Mouse (Mus musculus) adrenal gland, adult 18-20 months (tissue): ENCODE measurements around the gene Cadm2. TPM values are rescaled to one million over a fixed set of nuclear protein-coding genes. Genes with fewer than 3 reads are reported as not detected.

Source experiments
- DNase-seq, 2 experiments: peaks; one replicate each; pipeline ENCODE4 v3.0.0; 2021 to 2022; ENCODE audit warnings: low spot score in 2 of 2
- total RNA-seq, 2 experiments: library from RNA; stranded (reverse); gene quantifications; 1 replicate in 1 of 2; 2 replicates in 1 of 2; pipeline ENCODE4 v1.2.3; 2021

The Cadm2 gene
- total RNA-seq, 2 experiments from 2014 or later = 0.43 to 0.74 TPM

DNA sequence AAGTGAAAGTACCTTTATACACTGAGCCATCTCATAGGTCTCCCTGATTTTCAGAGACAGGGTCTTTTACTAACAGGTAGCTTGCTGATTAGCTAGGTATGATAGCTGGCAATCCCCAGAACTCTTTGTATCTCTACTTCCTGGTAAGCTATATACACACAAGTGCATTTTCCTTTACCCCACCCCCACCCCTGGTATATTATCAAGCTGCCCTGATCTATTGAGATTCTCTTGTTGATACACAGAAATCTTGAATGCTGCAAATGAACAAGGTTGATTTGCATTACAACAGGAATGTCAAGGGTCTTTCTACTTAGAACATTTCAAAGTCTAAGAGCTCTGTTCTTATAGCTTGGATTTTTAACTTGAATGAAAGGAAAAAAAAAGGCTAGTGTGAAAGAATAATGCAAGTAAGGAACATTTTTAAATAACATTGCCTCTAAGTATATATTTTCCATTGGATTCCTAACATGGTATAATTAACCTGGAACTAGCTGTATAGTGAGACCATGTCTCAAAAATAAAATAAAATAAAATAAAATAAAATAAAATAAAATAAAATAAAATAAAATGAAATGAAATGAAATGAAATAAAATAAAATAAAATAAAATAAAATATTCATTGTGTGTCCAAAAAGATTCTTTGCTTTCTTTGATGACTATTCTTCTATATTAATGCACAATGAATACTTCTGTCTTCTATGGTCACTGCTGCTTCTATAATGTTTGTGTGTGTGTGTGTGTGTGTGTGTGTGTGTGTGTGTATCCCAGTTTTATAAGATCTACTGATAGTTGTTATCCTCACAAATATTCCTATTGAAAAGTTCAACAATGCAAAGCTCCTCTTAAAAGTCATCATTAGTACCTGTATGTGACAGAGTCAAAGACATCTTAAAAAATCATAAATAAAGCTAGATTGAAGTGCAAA, 858.9 kb downstream of the Cadm2 start:
- DNase-seq = no peak

DNA sequence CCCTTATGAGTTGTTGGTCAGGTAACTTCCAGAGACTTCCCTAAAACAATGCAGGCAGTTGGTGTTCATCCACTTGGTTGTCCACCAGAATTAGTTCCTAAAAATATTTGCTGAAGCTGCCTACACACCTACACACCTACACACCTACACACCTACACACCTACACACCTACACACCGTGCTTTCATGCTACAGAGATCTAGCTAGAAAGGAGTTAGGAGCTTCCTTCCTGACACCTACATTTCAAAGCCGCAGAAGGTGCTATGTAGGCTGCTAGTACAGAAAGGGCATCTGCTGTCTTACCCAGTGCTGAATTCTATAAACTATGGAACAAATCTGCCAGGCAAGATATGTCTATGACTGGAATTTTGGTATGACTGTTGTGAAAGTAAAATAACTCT, 872.2 kb downstream of the Cadm2 start:
- no peak for DNase-seq

DNA sequence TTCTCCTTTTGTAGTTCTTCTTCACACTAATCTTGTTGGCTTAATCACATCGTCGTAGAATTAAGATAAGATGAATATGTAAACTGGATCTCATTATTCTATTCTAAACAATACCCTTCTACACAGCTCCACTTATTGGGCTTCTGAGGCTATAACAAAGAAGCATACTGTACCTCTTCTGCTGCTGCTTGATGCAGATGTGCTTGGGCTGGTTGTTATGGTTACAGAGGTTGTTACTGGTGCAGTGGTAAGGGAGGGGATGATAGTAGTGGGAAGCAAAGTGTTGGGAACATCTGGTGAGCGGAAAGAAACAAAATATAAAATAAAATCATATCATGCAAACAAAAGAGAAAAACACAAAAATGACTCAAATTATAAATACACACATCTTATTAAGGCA, 889.5 kb downstream of the Cadm2 start:
- DNase-seq = no peak

DNA sequence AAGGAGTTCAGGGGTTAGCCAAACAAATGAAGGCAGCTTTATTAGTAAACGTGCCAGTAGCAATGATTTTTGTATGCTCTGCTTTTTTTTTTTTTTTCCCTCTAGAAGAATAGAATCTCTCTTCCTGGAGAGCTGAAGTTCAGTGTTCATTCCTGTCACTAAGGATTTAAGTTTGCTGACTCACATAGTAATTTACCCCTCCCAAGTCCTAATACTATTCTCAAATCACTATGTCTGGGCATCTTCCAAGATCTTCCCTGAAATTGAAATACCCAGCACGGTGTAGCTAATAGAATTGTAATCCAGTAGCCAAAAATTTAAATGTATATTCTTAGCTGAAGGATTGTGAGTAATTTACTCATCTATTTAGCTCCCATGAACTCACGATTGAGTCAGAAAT, 914.2 kb downstream of the Cadm2 start:
- DNase-seq = no peak

DNA sequence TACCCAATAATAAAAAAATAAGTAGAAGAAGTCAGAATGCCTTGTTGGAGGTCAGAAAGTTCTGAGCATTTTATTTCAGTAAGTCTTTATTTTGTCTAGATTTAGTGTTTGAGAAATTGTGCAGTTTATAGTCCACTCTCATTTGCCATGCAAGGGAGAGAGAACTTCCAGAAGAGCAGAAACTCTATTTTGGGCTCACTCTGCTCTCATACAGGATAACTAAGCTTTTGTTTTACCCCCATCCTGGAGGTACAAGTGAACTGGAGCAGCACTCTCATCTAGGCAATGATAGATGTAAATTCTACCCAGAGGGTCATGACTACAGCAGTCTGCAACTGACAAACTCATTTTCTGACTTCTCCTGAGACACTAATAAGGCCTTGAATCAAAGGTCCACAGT, 925.9 kb downstream of the Cadm2 start:
- DNase-seq = no peak

DNA sequence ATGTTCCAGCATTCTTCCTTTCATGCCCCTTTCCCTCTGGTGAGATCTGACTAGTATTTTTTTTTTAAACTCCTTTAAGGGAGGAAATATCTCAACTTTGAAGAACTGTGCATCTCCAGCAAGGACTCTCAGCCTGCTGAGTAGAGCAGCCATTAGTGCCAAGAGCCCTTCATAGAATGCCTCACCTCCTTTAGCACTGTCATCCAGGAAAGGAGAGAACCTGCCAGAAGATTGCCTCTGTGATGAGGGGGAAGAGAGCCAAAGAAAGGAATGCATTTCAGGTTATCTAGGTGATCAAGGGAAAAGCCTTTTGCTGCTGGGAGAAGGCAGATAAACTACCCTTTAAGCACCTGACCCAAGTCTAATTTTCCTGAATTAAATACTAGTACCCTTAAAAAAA, 943.5 kb downstream of the Cadm2 start:
- DNase-seq = no peak

DNA sequence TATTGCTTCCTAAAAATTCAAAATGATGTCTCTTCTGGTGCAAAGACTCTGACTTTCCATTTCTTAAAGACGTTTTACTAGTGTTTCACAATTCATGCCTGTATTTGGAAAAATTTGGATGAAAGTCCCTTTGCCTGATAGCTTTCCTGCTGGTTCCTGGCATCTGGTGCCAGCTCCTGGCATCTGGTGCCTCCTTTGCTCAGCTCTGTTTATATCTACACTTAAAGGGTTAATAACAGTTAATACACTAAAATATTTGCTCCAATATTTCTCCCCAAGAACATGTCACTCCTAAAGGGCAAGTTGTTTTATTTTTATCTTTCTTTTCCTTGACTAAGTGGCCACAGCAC, 969.7 kb downstream of the Cadm2 start:
- no peak for DNase-seq

DNA sequence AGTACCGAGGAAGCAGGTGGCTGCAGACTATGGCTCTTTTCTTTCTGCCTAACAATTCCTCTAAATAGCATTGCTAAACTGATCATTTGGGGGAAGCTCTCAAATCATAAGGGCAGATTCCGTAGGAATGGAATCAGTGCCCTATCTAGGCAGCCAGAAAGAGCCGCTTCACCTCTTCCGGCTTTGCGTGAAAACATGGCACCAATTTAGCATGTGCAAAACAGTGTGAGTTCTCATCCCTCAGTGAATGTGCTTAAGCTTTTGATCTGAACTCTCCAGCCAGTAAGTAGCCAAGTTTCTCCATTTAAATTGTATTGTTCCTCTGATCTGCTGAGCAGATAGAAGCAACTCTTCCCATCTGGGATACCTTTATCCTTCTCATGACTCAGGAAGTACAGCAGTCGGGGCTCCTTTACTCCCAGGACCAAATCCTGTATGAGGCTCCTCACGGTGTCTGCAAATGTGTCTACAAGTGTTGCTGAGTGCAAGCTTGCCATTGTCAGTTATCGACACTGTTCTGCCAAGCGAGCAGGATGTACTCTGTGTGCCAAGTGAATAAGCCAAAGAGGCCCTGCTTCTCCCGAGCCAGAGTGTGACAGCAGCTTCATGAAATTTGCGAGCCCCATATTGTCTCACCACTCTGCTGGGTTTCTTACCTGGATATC, 970.2 kb downstream of the Cadm2 start:
- no peak for DNase-seq

DNA sequence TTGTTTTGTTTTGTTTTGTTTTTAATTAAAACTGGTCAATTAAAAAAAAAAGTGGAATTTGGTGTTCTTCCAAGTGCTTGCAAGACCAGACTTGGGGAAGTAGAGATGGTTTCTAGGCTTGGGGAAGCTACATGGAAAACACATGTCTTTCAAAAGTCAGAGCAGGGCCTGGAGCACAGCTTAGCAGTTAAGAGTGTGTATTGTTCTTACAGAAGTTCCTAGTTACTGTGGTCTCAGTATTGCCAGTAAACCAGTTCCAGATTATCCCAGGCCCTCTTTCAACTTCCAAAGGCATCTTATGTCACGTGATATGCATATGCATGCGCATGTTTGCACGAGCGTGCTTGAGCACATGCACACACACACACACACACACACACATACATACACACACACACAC, 972.9 kb downstream of the Cadm2 start:
- DNase-seq = no peak

DNA sequence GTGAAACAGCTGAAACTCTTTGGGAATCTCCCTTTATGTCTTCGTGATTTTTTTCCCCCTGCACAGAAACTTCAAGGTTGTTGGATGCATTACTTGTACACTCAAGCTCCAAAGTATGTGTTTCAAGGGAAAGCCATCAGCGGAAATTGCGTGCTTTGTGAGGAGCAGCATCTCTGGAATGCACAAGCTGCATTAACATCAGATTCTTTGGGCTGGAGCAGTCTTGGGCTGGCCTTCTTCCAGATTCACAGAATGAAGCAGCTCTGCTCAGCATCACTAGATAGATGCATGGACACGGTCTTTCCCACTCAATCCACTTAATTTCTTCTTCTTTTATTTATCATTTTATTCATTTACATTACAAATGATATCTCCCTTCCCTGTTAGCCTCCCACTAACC, 977.1 kb downstream of the Cadm2 start:
- DNase-seq = no peak

DNA sequence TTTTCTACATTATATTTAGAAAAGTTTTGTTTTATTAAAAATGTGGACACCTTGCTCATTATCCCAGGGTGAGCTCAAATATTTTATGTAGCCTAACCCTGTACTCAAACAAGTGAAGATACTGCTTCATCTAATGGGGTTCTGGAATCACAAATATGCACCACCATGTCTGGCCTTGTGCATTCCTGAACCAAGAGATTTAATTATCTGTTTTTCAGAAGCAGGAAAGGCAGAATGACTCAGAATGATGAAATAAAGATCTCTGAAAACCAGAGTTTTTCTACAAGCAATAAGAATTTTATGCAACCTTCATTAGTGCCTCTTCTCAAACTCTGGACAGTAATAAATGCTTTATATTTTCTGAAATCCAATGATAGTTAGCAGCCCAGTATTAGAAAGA, 993.2 kb downstream of the Cadm2 start:
- DNase-seq = no peak

DNA sequence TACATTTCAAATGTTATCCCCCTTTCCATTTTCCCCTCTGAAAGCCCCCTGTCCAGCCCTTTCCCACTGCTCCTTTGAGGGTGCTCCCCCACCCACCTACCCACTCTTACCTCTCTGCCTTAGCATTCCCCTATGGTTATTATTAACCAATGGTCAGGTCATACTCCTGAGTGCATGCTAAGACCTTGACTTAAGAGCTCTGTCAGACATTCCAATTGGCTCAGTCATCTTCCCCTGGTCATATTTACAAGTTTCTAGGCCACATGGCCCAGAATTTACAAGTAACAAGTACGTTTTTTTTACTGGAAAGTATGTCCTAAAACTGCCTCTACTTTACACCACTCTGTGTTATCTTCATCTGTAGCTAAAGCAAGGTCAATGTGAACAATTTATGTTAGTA, 998.3 kb downstream of the Cadm2 start:
- DNase-seq = no peak

DNA sequence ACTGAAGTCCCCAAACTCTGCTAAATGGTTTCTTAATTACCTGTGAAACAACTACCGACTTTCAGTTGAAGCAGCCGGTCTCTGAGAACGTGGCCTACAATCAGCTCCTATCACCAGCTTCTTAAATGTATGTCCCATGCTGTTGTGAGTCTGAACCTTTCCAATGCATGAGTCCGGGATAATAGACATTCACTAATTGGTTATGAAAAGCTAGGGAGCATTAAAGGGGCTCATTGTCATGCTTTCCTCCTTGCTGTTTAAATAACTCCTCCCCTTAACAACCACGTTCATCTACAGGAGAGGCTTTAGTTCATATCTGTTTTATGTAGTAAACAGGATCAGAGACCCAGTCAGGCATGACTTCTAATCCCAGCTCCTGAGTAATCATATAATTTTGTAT, 1008.1 kb downstream of the Cadm2 start:
- DNase-seq = no peak
